Mouse (Mus musculus): ENCODE measurements around the gene Vps37c.

- TF ChIP-seq CTCF (IDR thresholded peaks at IDR 0.05) (no peak), EP300 (IDR thresholded peaks at IDR 0.05) (no peak)
Measured at GRCm38 (mm10) chr19:10648156-10648555, 40.4 kb upstream of the Vps37c start.
